Mouse (Mus musculus) stomach, embryonic 16.5 days (tissue): ENCODE data around the gene Aaed1. TPM values are rescaled to one million over a fixed set of nuclear protein-coding genes. Genes with fewer than 3 reads are reported as not detected.

Source experiments
- ATAC-seq: fragments of 200-750 bp; cut with Nextera tagmentation; 2 replicates; pipeline ENCODE4 v1.8.0; 2017; ENCODE audit warnings: moderate number of reproducible peaks, moderate TSS enrichment; ENCODE audit not compliant: insufficient read depth, low FRiP score
- H3K27ac ChIP-seq: fragments of 300-500 bp; sonication (generic); 2 replicates; pipeline ENCODE4 v1.5.1; 2014; ENCODE audit warnings: low read length
- H3K27me3 ChIP-seq: fragments of 300-500 bp; sonication (generic); 2 replicates; pipeline ENCODE4 v1.6.1; 2014; ENCODE audit warnings: low read length, control low read depth, mixed read lengths; ENCODE audit not compliant: control insufficient read depth, insufficient read depth
- H3K36me3 ChIP-seq: fragments of 300-500 bp; sonication (generic); 2 replicates; pipeline ENCODE4 v1.6.1; 2014; ENCODE audit warnings: low read length; ENCODE audit not compliant: control insufficient read depth, insufficient read depth
- H3K4me1 ChIP-seq: fragments of 300-500 bp; sonication (generic); 2 replicates; pipeline ENCODE4 v1.6.1; 2014; ENCODE audit warnings: low read length, control low read depth, mixed read lengths; ENCODE audit not compliant: control insufficient read depth, insufficient read depth
- H3K4me2 ChIP-seq: fragments of 300-500 bp; sonication (generic); 2 replicates; pipeline ENCODE4 v1.6.1; 2014; ENCODE audit warnings: low read depth, low read length, mixed read lengths
- H3K4me3 ChIP-seq: fragments of 300-500 bp; sonication (generic); replicated peaks from 2 replicates; pipeline ENCODE4 v1.5.1; 2014; ENCODE audit warnings: mild to moderate bottlenecking, low read length
- H3K9ac ChIP-seq: fragments of 300-500 bp; sonication (generic); 2 replicates; pipeline ENCODE4 v1.6.1; 2014; ENCODE audit warnings: low read length
- H3K9me3 ChIP-seq: fragments of 300-500 bp; sonication (generic); replicated peaks from 2 replicates; pipeline ENCODE4 v1.6.1; 2016; ENCODE audit warnings: low read length, control low read depth; ENCODE audit not compliant: control insufficient read depth
- WGBS: fragments of 180-500 bp; shearing (Covaris S2); extraction: QIAGEN DNeasy Blood & Tissue Kit; methylation state at CpG from one replicate; pipeline ENCODE4 v1.1.7; 2014; 5-methylcytosine and 5-hydroxymethylcytosine counted together
- polyA plus RNA-seq: library from polyadenylated mRNA; unstranded; fragments of >200 nt; fragmentation: Nextera tagmentation; extraction: Ambion mirVana; gene quantifications from 2 replicates; pipeline ENCODE4 v1.2.1, GENCODE M21; 2015

The Aaed1 gene
- polyA plus RNA-seq, 1 experiment from 2014 or later = 55.2 TPM

DNA sequence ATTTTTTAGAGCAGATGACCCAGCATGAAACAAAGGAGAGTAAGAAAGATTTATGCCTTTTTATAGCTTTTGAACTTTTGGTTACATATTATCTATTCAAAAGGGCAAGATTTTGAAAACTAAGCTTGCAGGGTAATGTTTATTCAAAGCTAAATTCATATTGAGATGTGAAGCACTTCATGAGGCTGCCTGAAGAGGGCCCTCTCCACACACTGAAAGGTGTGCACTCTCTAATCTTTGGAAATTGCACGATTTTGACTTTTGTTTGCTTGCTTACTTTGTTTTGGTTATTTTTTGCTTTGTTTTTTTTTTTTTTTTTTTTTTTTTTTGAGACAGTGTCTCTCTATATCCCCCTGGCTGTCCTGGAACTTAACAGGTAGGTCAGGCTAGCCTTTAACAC lies 62.1 kb downstream of the Aaed1 start:
- 32% methylated on average over 1 of the region's 1 CpGs for WGBS

DNA sequence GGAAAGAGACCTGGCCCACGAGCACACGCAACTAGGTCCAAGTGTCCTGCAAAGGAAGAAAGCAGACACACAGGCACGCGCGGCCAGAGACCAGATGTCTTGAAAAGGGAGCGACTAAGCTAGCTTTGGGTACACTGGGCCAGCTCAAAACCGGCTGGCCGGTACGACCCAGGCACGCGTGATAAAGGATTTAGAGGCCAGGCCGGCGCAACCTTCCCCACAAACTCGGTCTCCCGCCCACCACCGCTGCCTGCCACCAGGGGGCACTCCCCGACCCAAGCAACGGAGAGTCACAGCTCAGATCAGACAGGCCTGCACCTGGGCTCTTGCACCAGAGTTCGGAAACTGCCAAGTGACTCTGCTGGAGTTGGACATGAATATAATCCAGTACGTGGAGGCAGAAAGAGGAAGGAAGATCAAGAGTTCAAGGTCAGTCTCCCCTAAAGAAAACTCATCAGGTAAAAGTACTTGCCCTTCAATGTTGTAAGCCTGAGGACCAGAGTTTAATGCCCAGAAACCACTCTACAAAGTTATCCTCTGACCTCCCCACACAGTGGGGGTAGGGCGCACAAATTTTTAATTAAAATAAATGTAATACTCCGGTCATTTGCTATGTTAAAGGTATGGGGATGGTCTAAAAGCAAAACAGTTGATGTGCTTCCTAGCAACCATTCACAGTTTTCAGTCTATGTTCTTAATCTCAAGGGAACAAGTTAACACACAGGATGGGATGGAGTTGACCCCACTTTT lies 63.6 kb downstream of the Aaed1 start:
- Histone ChIP-seq H3K4me2 (peak overlapping the region; percentile 93), H3K4me3 (peak overlapping the region; percentile 64), H3K36me3 (no peaks in the 10 kb centered on the region), H3K9ac (peak overlapping the region; percentile 81), H3K27ac (peak overlapping the region; percentile 76), H3K9me3 (no peaks in the 10 kb centered on the region), H3K4me1 (no peaks in the 10 kb centered on the region), H3K27me3 (no peaks in the 10 kb centered on the region)
- ATAC-seq = peak; percentile 83
- 7% methylated on average over 22 of the region's 22 CpGs for WGBS

More for the DNA sequence above, 62.1 kb downstream of the Aaed1 start:
- no peak for ATAC-seq
- no peaks in the 10 kb centered on the region for H3K36me3 ChIP-seq
- H3K4me1 ChIP-seq = no peaks in the 10 kb centered on the region
- H3K9ac ChIP-seq = no peak overlapping the region
- H3K9me3 ChIP-seq = no peaks in the 10 kb centered on the region
- no peak overlapping the region for H3K4me3 ChIP-seq
- H3K4me2 ChIP-seq = no peak overlapping the region
- no peaks in the 10 kb centered on the region for H3K27me3 ChIP-seq
- H3K27ac ChIP-seq = no peak overlapping the region

DNA sequence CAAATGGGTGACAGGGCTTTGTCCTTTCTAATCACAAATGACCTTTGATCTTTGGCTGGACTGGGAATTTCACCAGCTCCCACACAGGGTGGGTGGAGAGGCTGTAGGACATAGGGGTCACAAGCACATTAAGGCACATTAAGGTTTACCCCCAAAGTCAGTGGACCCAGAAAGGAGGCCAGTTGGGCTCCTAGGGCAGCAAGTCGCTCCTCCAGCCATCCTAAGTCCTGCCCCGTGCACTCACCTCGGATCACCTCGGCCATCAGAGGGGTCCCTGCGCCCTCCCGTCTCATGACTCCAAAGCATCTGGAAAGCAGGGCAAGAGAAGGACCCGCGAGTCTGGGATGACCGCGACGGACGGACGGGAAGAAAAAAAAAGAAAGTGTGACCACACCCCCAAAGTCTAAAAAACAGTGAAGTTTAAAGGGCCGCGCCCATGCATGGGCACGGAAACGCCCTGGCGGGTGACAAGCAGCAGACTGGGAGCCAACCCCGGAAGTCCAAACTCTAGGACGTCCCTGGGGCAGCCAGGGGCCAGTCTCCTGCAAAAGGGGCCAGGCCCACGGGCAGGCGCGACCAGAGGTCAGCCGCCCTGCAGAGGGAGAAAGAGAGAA lies 64.2 kb downstream of the Aaed1 start:
- peak overlapping the region; percentile 76 for H3K27ac ChIP-seq
- peak overlapping the region; percentile 64 for H3K4me3 ChIP-seq
- ATAC-seq = peak; percentile 91
- peak overlapping the region; percentile 93 for H3K4me2 ChIP-seq
- no peaks in the 10 kb centered on the region for H3K27me3 ChIP-seq
- H3K4me1 ChIP-seq = no peaks in the 10 kb centered on the region
- H3K9ac ChIP-seq = peak overlapping the region; percentile 81
- no peaks in the 10 kb centered on the region for H3K9me3 ChIP-seq
- WGBS = 1% methylated on average over 24 of the region's 24 CpGs
- no peaks in the 10 kb centered on the region for H3K36me3 ChIP-seq

DNA sequence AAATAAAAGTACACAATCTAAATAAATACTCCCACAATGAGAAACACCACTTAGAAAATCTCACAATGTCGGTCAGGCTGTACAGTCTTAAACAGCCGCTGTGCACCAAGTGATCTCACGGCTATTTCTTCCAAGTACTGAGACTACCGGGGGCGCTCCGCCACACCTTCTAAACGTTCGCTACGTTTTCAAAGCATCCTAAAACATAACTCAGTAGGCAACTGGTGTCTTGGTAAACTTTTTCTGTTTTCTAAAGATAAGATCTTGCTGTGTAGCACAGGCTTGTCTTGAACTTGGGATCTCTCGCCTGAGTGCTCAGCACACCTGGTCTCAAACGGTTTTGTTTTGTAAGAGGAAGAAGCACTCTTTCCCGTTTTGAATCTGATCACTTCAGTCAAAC lies 66.4 kb downstream of the Aaed1 start:
- Histone ChIP-seq H3K4me1 (no peaks in the 10 kb centered on the region), H3K4me2 (peak overlapping the region; percentile 8; the same call in 1 of the 2 replicates), H3K36me3 (no peaks in the 10 kb centered on the region), H3K27me3 (no peaks in the 10 kb centered on the region), H3K4me3 (no peak overlapping the region), H3K9ac (no peak overlapping the region), H3K27ac (0 out of 2 replicates have a peak overlapping the region, but pooled peaks have one; percentile 62), H3K9me3 (no peaks in the 10 kb centered on the region)
- WGBS = 67% methylated on average over 12 of the region's 12 CpGs
- no peak for ATAC-seq

GRCm38 (mm10) chr13:64244685-64245261 lies 67.7 kb downstream of the Aaed1 start:
- no peak overlapping the region for H3K9ac ChIP-seq
- H3K27ac ChIP-seq = no peak overlapping the region; the same call in 1 of the 2 replicates
- H3K4me1 ChIP-seq = no peaks in the 10 kb centered on the region
- H3K4me3 ChIP-seq = no peak overlapping the region
- 68% methylated on average over 4 of the region's 4 CpGs for WGBS
- no peak overlapping the region for H3K4me2 ChIP-seq
- H3K27me3 ChIP-seq = no peaks in the 10 kb centered on the region
- ATAC-seq = peak; percentile 47
- no peaks in the 10 kb centered on the region for H3K36me3 ChIP-seq
- no peaks in the 10 kb centered on the region for H3K9me3 ChIP-seq

- no peak overlapping the region for H3K4me2 ChIP-seq
Observed at GRCm38 (mm10) chr13:64242721-64243120, 69.8 kb downstream of the Aaed1 start.

DNA sequence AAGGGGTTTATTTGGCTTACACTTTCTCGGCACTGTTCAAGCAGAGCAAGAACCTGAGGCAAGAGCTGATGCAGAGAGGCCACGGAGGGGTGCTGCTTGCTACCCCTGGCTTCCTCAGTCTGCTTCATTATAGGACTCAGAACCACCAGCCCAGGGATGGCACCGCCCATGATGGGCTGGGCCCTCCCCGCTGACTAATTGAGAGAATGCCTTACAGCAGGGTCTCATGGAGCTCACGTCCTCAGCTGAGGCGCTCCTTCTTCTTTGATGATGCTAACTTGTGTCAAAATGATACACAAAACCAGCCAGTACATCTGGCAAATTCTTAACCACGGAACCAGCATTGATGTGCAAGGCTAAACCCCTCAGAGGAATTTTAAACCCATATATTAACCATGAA lies 71.9 kb downstream of the Aaed1 start:
- Histone ChIP-seq H3K4me1 (0 out of 2 replicates have a peak, but pooled peaks cover 2% of the 10 kb centered on the region), H3K27ac (no peak overlapping the region), H3K4me3 (no peak overlapping the region), H3K9me3 (no peaks in the 10 kb centered on the region), H3K4me2 (no peak overlapping the region), H3K9ac (no peak overlapping the region), H3K36me3 (no peaks in the 10 kb centered on the region), H3K27me3 (no peaks in the 10 kb centered on the region)
- no peak for ATAC-seq
- WGBS = 75% methylated on average over 7 of the region's 7 CpGs

More at GRCm38 (mm10) chr13:64242721-64243120, 69.8 kb downstream of the Aaed1 start:
- Histone ChIP-seq H3K9ac (no peak overlapping the region), H3K4me1 (no peaks in the 10 kb centered on the region), H3K27me3 (no peaks in the 10 kb centered on the region), H3K36me3 (no peaks in the 10 kb centered on the region), H3K9me3 (no peaks in the 10 kb centered on the region), H3K27ac (no peak overlapping the region), H3K4me3 (no peak overlapping the region)
- no peak for ATAC-seq

DNA sequence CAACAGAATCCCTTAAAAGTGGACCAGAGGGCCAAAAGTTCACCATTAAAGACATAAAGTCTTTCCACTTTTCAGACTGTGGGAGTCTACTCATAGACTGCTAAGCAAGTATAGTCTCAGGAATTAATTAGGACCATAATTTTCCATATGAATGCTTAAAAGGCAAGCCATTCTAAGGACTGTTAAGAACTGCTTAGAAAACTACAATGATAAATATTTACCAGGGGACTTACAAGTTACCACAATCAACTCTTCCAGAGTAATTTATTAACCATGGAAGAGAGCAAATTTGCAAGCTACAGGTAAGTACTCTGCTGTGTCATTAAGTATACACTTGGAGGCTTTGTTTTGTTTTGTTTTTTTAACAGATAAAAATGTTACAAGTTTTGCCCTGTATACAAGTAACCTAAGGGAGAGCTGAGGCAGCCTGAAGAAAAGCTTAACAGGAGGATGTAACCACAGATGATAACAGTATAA lies 74.8 kb downstream of the Aaed1 start:
- 0 out of 2 replicates have a peak, but pooled peaks cover 2% of the 10 kb centered on the region for H3K4me1 ChIP-seq
- no peak overlapping the region for H3K4me2 ChIP-seq
- no peaks in the 10 kb centered on the region for H3K36me3 ChIP-seq
- no peak overlapping the region; the same call in 1 of the 2 replicates for H3K27ac ChIP-seq
- no peaks in the 10 kb centered on the region for H3K9me3 ChIP-seq
- H3K9ac ChIP-seq = no peak overlapping the region
- H3K27me3 ChIP-seq = no peaks in the 10 kb centered on the region
- no peak for ATAC-seq
- H3K4me3 ChIP-seq = no peak overlapping the region
